Mouse (Mus musculus) left cerebral cortex, postnatal 25 days (tissue): Measurements from ENCODE around the gene Ccn5. TPM values are rescaled to one million over a fixed set of nuclear protein-coding genes. Genes with fewer than 3 reads are reported as not detected.

Experiments
- DNase-seq, 2 experiments: peaks; one replicate each; pipeline ENCODE4 v3.0.0; 2022; ENCODE audit warnings: low spot score in 2 of 2, mixed read lengths in 1 of 2
- intact Hi-C: fragments of 180-260 bp; cut with DNase I; formaldehyde crosslinking; loops from one replicate; pipeline ENCODE4 v1.15.1; 2025
- total RNA-seq, 2 experiments: library from RNA; stranded (reverse); gene quantifications; 2 replicates each; pipeline ENCODE4 v1.2.3; 2021

Ccn5 gene
- not detected for total RNA-seq

DNA sequence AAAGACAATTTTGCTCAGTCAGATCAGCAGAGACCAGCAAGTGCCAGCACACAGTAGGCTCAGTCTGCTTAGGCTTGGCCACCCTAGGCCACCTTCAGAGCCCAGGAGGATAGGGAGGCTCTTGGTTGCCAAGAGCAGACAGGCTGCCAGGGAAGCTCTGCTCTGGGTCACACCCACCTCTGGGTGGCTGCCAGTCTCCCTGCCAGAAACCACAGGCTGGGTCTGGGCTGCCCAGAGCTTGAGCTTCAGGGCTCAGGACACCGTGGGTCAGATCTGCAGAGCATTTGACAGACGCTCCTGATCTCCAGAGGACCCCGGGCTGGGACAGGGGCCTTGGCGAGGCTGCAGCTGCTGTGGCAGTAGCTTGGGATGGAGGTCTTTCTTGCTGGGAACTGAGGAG is at the start of gene Ccn5:
Gene Ccn5, plus strand, starts transcription at position 255 of the 400 bp plus-strand sequence.
- DNase-seq = no peak

DNA sequence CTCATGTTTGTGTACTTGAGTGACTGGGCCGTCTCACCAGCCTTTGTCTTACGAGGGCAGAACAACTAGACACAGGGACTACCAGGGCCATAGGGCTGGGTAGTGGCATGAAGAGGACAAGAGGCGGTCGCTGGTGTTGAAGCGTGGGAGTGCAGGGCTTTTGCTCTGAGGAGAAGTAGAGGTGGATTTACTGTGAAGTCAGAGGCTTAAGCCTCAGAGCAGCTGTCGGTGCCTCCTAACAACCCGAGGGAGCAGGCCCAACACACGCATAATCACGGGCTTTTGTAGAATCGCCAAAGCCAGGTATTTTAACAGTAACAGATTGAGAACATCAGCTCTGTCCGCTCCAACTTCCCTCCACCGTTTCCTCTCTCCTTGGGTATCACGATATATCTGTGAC is 44.0 kb upstream of the Ccn5 start:
- DNase-seq = no peak
- intact Hi-C loops = no loop called here

More for the DNA sequence above, at the start of gene Ccn5:
- intact Hi-C loops = loop anchor here (10.0 kb wide), 1 partner anchor 286 kb away; no protein-coding TSS in a partner anchor

DNA sequence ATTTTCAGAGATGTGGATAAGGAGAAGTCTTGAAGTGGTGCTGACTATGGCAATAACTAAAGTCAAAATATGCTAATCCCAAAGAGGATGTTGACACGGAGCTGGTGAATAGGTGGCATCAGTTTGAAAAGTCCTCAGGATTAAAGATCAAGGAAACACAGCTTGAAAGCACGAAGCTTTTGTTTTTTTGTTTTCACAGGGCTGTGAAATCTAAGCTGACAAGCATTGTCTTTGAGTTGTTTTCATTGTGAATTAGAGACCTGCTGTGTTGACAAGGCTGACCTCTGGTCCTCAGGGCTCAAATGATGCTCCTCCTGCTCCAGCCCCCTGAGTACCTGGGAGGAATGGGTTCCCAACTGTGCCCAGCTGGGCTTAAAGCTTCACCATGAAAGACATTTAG is 43.6 kb upstream of the Ccn5 start:
- intact Hi-C loops = no loop called here
- DNase-seq = no peak

DNA sequence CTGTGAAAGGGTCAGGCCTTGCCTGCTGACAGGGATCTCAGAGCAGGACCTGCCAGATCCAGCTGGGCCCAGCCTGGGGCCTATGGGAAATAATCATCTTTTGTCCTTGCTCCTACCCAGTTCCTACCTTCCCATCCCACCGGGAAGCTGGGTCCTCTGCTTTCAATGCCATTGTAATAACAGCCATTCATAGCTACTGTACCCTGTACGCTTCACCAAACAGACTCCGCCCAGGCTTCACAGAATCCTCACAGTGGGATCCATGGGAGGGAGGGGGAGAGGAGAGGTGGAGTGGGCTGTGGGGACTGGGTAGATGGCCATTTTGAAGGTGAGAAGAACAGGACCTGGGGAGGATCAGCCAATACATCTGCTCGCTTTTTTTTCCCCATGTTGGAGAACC is 41.8 kb upstream of the Ccn5 start:
- intact Hi-C loops = no loop called here
- no peak for DNase-seq

DNA sequence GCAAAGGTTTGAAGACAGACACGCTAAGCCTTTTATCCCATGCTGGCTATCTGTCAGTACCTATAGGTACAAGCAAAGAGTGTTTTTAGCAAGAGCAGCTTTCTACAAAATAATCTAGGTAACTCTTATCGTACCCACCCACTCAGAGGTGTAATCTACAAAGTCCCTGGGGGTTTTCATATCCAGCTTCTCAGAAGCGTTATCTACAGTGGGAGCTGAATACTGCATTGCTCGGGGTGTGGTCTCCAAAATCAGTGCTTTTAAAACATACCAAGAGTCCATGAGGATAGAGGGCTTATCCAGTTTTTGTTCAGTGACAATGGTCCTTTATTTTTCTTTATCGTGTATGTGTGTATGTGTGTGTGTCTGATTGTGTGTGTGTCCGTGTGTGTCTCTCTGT is 37.3 kb upstream of the Ccn5 start:
- intact Hi-C loops = loop anchor here (10.0 kb wide), 3 partner anchors 51 to 249 kb away; no protein-coding TSS in a partner anchor
- DNase-seq = no peak

DNA sequence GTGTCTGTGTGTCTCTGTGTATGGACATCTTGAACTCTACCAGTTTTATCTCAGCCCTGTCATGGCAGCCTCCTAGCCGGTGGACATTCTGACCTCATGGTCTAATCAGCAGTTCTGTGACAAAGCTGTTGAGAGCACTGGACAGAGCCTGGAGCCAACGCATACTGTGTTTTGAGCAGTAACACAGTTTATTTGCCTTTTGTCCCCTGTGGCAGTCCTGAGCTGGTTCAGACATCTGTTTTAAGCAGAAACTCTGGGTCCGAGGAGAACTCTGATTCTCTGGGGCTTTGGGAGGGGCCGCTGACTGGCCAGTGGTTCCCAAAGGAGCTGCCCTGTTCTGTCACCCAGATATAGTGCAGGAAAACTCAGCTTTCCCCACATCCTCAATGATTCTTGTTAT is 36.8 kb upstream of the Ccn5 start:
- intact Hi-C loops = loop anchor here (10.0 kb wide), 3 partner anchors 51 to 249 kb away; no protein-coding TSS in a partner anchor
- DNase-seq = no peak

DNA sequence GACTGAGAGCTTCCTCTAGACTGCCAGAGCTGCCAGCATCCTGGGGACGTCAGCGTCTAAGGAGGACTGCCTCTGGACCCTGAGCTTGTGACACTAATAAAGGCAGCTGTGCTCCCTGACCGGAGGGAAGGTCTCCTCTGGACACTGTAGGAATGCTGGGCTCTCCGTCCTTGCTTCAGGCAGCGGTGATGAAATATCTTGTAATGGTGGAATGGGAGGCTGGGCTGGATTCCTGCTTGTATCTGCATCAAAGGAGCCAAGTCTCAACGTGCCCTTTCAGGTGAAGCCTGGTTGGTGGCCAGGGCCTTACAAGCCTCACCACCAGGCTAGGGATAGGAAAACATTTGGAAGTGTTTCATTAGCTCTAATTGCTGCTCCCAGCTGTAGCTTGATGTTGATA is 33.6 kb upstream of the Ccn5 start:
- intact Hi-C loops = loop anchor here (10.0 kb wide), 3 partner anchors 48 to 252 kb away; no protein-coding TSS in a partner anchor

DNA sequence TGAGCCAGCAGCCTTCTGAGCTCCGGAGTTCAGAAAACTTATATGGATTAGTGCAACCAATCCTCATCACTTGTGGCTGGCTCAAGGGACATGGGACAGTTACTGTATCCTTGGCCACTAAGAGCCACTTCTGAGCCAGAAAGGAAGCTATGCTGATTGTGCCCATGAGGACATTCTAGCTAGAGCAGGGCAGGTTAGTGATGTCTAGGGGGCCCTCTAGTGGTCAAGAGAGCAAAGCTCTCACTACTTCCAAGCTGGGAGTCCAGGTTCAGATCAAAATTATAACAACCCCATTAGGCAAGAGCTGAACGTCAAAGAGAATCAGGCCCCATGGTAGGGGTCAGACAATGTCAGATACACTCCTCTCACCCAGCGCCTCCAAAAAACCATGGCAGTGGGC is 33.0 kb upstream of the Ccn5 start:
- intact Hi-C loops = loop anchor here (10.0 kb wide), 3 partner anchors 47 to 253 kb away; no protein-coding TSS in a partner anchor
- peak; percentile 50 to 59 for DNase-seq

More for the DNA sequence above, 33.6 kb upstream of the Ccn5 start:
- no peak for DNase-seq

DNA sequence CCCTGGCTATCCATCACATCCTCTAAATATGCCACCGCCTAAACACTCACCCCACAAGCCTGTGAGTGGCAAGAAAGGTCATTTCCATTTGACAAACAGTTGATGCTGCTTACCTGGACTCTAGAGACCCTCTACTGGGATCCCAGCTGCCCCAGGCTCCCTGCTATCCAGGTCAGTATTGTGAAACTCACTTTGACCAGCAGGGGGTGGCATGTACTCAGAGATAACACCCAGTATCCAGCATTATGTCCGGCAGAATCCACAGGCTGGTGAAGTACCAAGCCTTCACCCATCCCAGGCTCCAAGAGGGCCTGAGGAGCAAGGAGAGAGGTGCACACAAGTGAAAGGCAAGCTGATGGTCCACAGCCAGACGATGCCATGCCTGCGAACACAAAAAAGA is 32.2 kb upstream of the Ccn5 start:
- intact Hi-C loops = loop anchor here (10.0 kb wide), 3 partner anchors 46 to 254 kb away; no protein-coding TSS in a partner anchor
- DNase-seq = peak; percentile 73 to 79

DNA sequence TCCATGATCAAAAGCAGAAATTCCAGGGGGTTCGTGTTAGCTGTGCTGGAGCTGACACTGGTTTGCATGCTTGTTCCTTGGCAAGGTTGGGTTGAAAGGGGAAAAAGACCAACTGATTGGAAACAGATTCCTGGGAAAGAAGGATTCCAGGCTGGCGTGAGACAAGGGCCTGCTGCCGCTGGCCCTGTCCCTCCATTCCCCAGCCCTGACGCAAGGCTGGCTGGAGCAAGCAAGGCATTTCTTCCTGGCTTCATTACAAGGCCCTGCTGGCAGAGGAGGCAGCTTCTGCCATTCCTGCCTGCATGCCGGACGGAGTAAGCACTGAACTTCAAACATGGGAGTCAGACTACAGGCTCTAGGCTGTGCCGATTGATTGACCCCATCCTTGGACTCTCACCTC is 22.2 kb upstream of the Ccn5 start:
- no peak for DNase-seq
- intact Hi-C loops = no loop called here

DNA sequence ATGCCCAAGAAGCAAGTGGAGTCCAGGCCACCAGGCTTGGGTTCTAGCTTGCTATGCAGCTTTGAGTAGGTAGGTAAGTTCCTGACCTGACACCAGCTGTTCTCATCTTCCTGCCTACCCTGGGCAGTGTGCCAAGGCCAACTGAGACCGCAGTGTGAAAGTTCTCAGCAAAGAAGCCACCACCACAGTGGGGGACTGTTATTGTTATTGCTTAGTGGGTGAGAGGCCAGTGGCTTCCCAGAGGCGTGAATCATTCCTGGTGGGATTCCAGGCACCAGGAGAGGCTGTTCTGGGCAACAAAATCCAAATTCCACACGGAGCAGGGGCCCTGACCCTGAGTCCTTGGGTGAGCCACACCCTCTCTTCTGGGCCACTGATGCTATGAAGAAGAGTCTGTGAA is 19.8 kb upstream of the Ccn5 start:
- intact Hi-C loops = no loop called here
- DNase-seq = no peak

DNA sequence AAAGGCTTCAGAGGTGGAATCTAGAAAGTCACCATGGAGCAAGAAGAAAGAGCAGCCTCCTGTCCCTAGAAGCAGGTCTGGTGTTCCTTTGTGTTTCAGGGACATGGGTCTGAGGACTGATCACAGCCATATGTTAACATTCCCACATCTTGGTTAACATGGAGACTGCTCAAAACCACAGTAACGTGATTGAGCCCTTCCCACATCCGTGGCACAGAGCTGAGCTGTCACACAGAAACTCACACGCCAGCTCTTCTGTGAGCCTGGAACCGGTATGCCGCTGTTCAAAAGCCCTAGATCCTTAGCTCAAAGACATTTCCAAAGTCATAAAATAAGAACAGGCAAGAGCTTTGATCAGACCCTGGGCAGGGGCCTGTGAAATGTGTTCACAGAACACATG is 19.3 kb upstream of the Ccn5 start:
- DNase-seq = no peak
- intact Hi-C loops = no loop called here

DNA sequence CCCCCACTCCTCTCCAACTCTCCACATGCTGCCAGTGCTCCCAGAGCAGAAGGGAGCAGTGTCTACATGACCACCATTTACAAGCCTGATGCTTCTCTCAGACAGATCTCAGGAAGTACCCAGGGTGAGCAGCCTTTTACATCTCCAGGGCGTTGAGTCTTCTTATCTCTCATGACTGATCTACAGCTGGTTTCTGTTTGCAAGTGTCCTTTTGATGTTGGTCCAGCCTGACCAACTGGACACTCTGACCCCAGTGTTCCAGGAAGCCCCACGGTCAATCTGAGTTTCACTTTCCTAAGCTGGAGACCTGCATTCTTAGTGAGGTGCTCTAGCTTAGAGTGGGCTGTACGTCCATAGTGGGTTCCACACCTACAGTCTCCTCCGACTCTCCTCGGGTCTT is 16.8 kb upstream of the Ccn5 start:
- intact Hi-C loops = no loop called here
- no peak for DNase-seq

DNA sequence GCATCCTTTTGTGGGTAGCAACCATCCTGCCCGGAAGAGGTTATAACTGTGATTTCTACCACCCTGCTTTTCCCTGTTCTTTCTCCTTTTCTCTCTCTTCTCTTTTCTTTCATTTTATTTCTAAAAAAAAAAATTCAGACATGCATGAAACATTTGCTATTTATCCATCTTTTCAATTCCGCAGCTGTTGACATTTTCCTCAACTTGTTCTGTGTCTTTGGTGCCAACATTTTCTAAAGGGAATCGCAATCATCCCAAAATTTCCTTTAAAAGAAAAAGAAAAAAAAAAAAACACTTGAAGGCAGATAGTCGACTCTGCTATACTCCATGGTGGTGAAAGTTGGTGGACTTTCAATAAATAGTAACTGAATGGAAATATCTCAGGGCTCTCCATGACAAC is 11.5 kb upstream of the Ccn5 start:
- intact Hi-C loops = no loop called here
- DNase-seq = peak in 1 of 2 experiments; percentile 7

DNA sequence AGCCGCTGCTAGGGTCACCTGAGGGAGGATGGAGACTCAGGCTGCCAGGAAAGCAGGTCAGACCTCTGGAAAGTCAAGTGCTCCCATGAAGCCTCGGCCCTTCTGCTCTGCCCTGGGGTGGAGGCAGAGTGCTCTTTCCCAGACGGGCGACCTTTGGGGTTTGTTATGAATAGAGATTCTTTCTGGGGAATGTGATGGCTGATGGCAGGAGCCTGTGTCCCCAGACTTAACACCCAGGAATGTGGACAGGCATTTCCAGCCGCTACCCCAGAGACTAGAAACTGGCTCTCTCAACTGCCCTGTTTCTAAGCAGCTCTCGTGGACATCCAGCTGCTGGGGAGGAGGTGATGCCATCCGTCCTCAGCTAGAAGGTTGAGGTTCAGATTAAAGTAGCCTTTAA is 11.0 kb upstream of the Ccn5 start:
- intact Hi-C loops = no loop called here
- DNase-seq = no peak

DNA sequence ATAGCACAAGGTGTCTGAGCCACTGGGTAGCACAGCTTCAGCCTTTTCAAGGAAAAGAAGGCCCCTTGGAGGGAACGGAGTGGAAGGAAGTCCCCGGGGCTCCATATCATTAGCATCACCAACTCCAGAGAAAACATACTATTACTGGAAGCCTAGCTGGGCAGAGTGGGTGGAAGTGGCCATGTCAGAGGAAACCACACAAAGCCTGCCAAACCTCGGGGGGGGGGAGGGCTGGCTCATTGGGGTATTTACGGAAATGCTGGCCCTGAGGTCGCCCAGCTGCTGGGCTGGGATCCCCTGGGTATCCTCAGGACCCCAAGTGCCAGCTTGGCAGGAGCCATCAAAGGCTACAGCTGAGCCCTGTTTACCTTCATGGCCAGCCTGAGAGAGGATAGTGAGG is 7.6 kb upstream of the Ccn5 start:
- intact Hi-C loops = no loop called here
- no peak for DNase-seq

DNA sequence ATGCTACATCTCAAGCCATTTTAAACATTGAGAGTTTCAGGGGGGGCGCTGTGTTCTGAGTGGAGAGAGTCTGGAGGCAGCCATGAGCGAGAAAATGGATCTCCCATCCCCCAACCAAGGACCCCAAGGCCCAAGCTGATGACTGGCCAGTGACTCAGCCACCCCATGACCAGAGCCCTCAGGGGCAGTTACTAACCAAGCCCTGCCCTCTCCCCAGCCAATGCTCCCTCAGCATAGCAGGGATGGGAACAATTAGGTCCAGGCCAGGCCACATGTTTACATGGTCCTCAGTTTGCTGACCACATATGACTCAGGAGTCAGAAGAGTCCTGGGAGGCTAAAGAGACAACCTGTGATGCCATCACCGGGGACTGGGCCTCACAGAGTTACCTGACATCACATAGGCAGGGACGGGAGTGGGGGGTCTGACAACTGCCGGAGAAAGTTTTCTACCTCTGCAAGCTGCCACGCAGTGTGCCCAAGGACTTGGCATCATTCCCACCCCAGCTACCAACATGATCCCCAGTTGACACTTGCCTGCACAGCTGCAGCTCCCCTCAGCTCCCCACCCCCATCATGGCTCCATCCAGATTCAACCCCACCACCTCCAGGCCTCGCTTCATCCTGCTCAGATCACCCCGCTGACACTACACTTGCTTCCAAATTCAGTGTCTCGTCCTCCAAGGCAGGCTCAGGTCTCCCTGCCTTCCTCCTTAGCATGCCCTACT is 5.8 kb upstream of the Ccn5 start:
- intact Hi-C loops = no loop called here
- DNase-seq = no peak

DNA sequence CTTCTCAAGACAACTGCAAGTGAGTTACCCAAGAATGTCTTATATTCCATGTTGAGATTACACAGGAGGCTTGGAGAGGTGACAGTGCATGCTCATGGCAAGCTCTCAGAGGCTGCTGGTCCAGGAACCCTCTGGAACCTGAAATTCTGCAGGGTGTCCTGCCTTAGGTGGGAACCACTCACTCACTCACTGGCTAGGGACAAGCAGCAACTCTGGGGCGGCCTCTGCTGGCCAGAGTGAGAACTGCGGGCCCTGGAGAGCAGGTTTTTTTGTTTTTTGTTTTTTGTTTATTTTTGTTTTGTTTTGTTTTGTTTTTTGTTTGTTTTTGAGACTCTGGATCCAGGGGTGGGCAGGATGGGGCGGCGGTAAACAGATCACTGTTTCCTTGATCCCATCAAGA is 2.6 kb downstream of the Ccn5 start:
- intact Hi-C loops = loop anchor here (10.0 kb wide), 1 partner anchor 288 kb away; no protein-coding TSS in a partner anchor
- peak; percentile 18 to 31 for DNase-seq

DNA sequence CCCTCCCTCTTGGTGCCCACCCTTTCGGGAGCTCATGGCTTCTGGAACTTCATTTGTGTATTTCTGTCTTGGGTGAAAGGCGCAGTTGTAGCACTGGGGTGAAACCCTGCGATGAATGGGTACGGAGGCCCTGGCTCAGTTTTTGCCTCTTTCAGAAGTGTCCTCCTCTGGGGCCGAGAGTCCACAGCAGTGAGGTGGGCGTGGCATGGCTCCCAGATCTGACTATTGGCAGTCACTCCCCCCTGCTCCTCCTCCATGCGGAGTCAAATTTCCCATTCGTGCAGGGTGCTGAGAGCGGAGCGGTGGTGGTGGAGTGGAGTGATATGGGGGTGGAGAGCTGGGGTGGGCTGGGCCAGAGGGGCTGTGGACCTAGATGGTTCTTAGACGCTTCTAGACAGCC is 3.1 kb downstream of the Ccn5 start:
- intact Hi-C loops = loop anchor here (10.0 kb wide), 1 partner anchor 289 kb away; no protein-coding TSS in a partner anchor
- DNase-seq = no peak

DNA sequence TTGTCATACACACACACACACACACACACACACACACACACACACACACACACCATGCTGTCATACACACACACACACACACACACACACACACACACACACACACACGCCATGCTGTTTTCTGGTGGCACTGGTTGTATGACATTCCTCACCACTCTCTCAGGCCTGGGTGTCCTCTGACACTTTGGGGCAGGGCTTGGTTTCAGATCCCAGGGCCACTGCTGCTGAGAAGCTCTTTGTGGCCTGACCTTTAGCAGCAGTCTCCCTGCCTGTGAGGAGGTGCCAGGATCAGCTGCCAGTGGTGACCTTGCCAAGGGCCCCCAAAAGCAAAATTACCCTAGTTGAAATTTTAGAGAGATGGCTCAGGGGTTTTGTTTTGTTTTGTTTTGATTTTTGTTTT is 5.2 kb downstream of the Ccn5 start:
- no peak for DNase-seq
- intact Hi-C loops = loop anchor here (10.0 kb wide), 1 partner anchor 291 kb away; no protein-coding TSS in a partner anchor

DNA sequence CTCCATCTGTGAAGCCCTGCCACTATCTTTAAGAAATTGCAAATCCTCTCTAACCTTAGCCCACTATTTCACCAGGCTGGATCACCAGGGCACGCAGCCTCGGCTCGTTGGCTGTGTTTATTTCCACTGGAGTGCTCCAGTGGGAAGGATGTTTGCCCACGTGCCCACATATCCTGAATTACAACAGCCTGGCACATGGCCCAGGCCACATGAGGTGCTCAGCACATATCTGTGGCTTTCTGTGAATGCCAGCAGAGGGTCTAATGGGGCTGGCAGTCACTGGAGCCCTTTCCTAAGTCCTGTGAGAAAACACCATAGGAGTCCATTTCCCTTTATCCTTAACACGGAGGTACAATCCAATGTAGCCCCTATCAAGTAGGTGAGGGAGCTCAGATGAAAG is 5.8 kb downstream of the Ccn5 start:
- no peak for DNase-seq
- intact Hi-C loops = loop anchor here (10.0 kb wide), 1 partner anchor 292 kb away; no protein-coding TSS in a partner anchor
